Mouse (Mus musculus): Measurements from ENCODE around the gene Rps21.

Rps21 gene

GRCm38 (mm10) chr2:180229129-180229528 lies 28.0 kb upstream of the Rps21 start:
- no peak for DNase-seq (ENCODE audit: low read depth, low spot score)

DNA sequence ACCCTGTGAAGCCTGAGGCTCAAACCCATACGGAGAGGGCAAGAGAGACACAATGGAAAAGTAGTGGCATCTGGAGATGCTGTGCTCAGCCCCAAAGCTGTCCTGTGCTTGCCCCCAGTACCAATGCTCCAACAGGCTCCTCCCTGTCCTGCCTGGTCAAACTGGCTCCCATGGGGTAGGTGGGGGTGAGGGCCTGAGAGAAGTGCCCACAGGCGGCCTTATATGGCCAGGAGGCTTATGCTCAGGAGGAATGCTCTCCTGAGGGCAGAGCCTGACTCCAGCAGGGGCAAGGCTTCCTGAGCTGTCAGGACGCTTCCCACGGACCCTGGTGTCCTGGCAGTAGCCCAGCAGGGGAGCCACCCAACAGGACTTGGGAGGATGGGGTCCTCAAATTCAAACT lies 26.7 kb upstream of the Rps21 start:
- DNase-seq (ENCODE audit: low read depth, low spot score) = no peak

- DNase-seq (ENCODE audit: low read depth, low spot score) = no peak
Observed at GRCm38 (mm10) chr2:180233101-180233904, 23.9 kb upstream of the Rps21 start.

DNA sequence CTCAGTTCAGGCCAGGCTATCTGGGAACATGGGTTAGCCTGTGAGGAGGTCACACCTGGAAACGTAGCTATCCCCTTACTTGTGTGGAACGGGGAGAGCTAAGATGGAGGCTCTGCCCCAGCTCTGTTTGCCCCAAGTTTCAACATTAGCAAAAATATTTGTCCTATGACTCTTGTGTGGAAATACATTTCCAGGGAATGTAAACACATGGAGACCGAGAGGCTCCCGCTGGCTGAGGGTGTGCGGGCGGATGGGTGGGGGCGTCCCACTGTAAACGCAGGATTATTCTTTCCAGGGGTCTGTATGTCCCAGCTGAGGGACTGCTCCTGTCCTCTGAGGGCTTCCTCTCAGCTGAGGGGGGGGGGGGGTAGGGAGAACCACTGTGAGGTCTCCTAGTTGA lies 22.8 kb upstream of the Rps21 start:
- DNase-seq (ENCODE audit: low read depth, low spot score) = no peak

DNA sequence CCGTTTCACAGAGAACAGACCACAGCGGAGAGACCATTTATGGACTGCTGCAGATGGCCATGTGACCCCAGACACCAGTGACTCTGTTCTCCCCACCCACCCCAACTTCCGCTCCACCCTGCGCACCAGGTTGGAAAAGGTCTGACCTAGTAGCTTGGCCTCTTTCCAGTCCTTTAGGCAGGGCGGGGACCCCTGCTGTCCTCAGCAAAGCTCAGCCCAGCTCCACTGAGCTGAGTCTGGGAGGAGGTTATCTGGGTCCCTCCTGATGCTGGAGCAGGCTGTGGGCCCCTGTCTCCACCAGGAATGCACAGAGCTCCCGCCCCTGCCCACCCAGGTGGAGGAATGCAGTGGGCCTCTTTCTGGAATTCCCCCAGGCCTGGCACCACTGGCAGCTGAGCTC lies 22.2 kb upstream of the Rps21 start:
- no peak for DNase-seq (ENCODE audit: low read depth, low spot score)

DNA sequence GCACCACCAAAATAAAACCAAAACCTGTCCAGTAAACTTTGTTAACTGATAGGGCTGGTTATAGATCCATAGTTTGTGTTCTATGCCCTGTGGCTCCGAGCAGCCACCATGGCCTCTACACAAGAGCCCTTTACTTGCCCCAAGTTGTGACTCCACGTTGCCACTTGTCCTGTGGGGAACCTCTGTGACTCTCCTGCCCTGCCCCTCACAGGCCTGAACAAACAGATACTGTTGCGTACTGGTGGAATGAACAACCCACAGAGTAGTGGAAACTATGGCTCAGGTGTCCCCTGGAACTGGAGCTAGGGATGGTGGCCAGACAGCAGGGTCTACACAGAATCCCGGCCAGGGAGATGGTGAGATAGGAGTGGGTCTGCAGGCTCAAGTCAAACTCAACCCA lies 21.4 kb upstream of the Rps21 start:
- no peak for DNase-seq (ENCODE audit: low read depth, low spot score)

- no peak for DNase-seq (ENCODE audit: low read depth, low spot score)
Observed at GRCm38 (mm10) chr2:180236500-180236899, 20.7 kb upstream of the Rps21 start.

- no peak for DNase-seq (ENCODE audit: low read depth, low spot score)
Observed at GRCm38 (mm10) chr2:180236930-180237329, 20.2 kb upstream of the Rps21 start.

DNA sequence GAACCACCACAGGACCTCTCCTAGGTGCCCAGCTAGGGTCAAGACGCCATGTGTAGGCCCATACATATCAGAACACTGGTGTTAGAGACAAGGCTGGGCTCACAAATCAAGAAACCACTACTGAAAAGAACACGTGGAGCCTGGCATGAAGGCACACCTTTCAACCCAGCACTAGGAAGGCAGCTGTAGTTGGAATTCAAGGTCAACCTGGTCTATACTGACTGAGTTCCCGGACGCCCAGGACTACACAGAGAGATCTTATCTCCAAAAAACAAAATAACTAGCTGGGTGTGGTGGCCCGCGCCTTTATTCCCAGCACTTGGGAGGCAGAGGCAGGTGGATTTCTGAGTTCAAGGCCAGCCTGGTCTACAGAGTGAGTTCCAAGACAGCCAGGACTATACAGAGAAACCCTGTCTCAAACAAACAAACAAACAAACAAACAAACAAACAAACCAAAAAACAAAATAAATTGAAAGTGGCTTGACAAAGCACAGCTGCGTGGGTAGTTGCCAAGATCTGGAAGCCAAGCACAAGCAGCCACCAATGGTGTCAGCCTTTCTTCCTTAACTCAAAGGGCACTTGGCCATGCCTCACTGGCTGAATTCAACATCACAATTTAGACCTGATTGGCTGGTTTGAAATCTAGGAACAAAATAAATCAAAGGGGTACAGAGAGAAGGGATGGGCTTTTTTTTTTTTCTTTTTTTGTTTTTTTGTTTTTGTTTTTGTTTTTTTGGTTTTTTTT lies 19.4 kb upstream of the Rps21 start:
- DNase-seq (ENCODE audit: low read depth, low spot score) = no peak

- no peak for DNase-seq (ENCODE audit: low read depth, low spot score)
Observed at GRCm38 (mm10) chr2:180238591-180238990, 18.6 kb upstream of the Rps21 start.

- DNase-seq (ENCODE audit: low read depth, low spot score) = no peak
Observed at GRCm38 (mm10) chr2:180243108-180243507, 14.1 kb upstream of the Rps21 start.

GRCm38 (mm10) chr2:180247916-180248315 lies 9.3 kb upstream of the Rps21 start:
- DNase-seq (ENCODE audit: low read depth, low spot score) = no peak

- DNase-seq (ENCODE audit: low read depth, low spot score) = no peak
Observed at GRCm38 (mm10) chr2:180248947-180249660, 8.1 kb upstream of the Rps21 start.

DNA sequence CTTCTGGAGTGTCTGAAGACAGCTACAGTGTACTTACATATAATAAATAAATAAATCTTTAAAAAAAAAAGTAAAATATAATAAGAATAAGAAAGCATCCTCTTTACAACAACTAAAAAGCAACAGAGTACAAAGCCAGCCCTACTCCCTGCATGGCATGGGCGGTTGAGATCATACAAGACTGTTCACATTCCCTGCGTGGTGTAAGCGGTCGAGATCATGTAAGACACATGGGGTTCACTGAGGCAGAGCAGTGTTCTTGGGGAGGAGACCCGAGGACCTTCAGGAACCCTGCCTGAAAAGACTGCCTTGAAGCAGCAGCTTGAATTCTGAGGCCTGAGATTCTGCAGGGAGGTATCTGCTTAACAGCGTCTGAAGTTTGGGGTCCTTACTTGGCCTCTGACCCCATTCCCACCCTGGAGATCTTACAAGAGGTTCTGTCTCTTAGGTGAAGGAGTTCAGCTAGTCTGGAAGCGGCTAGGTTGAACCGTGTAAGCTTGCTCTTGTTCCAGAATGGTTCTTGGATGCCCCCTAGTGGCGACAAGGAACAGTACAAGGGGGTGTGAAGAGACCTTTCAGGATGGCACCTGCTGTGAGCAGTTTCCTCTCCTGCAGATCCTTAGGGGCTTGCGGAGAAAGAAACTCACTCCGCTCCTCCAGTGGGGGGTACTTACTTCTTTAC lies 6.1 kb upstream of the Rps21 start:
- peak; percentile 89 for DNase-seq (ENCODE audit: low read depth, low spot score)

DNA sequence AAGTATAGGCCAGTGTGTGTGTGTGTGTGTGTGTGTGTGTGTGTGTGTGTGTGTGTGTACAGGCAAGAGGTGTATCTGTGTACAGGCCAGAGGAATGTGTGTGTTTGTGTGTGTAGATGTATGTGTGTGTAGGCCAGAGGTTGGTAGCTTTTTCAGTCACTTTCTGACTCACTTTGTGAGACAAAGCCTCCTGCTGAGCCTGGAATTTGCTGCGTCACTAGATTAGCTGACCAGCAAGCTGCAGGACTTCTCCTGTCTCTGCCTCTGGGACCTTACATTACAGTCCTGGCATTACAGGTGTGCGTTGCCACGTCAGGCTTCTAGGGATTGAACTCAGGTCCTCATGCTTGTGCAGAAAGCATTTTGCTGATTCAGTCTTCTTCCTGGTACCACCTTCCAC lies 5.3 kb upstream of the Rps21 start:
- DNase-seq (ENCODE audit: low read depth, low spot score) = no peak

DNA sequence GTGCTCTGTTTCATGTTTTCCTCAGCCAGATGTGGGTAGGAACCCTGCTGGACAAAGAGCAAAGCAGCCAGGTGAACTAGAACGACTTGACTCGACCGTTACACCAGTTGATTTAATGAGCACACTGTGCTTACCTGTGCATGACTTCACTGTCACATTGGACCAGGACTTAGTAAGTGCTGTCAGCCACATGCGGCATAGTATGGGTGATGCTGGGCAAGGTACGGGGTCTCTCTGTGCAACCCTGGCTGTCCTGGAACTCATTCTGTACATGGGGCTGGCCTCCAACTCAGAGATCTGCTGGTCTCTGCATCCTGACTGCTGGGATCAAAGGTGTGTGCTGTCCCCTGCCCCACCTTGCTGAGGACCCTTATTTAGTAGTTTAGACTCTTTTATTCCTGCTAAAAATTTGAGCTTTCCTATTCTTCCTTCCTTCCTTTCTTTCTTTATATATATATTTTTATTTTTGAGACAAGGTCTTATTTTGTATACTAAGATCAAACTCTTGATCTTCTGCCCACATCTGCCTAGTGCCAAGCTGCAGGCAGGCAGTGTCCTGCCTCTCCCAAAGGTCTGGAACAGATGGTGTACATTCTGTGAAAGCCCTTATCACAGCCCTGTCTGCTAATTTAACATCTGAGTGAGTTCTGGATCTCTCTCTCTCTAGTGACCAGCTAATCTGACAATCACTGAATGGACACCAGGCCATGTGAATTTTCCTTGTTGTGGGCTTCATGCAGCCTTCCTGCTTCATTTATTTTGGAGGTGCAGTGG lies 2.6 kb upstream of the Rps21 start:
- DNase-seq (ENCODE audit: low read depth, low spot score) = no peak

DNA sequence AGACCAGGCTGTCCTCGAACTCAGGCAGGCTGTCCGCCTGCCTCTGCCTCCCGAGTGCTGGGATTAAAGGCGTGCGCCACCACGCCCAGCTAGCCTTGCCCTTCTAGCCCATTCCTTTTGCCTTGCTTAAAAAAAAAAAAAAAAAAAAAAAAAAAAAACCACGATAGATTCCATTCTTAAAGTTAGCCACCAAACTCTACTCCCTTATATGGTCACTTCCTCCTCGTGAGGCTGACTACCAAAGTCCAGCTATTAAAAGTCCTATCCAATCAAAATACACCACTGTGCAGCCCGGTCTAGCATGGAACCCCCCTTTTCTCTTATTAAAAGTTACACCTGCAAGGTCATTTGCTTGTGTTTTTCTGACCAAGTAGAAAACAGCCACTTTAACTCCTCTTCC lies 1.5 kb upstream of the Rps21 start:
- DNase-seq (ENCODE audit: low read depth, low spot score) = no peak

GRCm38 (mm10) chr2:180256296-180257000 lies 729 bp upstream of the Rps21 start:
- no peak for DNase-seq (ENCODE audit: low read depth, low spot score)

- DNase-seq (ENCODE audit: low read depth, low spot score) = no peak
Observed at GRCm38 (mm10) chr2:180257963-180258865, 1.0 kb downstream of the Rps21 start.
